Mouse (Mus musculus): Measurements from ENCODE around the gene Gm11983. TPM values are rescaled to one million over a fixed set of nuclear protein-coding genes. Genes with fewer than 3 reads are reported as not detected.

Gm11983 gene
- not detected in 2 replicates for polyA plus RNA-seq (2012; rRNA removed; ENCODE audit: low replicate concordance)

GRCm38 (mm10) chr11:6837554-6837953, at the start of gene Gm11983:
Gene Gm11983, minus strand, starts transcription at chr11:6837654.

Other genes starting within 250 kb of the Gm11983 start
- 2.8 and 3.3 TPM in 2 replicates for gene Nacad, start 231.6 kb downstream of the Gm11983 start, polyA plus RNA-seq (2012; rRNA removed; ENCODE audit: low replicate concordance)
- gene Tbrg4, start 211.6 kb downstream of the Gm11983 start, polyA plus RNA-seq (2012; rRNA removed; ENCODE audit: low replicate concordance): 115 and 127 TPM in 2 replicates
- not detected in 2 replicates for gene Wap, start 199.0 kb downstream of the Gm11983 start, polyA plus RNA-seq (2012; rRNA removed; ENCODE audit: low replicate concordance)
- 3.1 and 5.3 TPM in 2 replicates for gene Ramp3, start 179.1 kb downstream of the Gm11983 start, polyA plus RNA-seq (2012; rRNA removed; ENCODE audit: low replicate concordance)
- 0.24 and 1.0 TPM in 2 replicates for gene Adcy1, start 225.8 kb upstream of the Gm11983 start, polyA plus RNA-seq (2012; rRNA removed; ENCODE audit: low replicate concordance)